Mouse (Mus musculus) neural tube, embryonic 11.5 days (tissue): Measurements from ENCODE around the gene Leap2. TPM values are rescaled to one million over a fixed set of nuclear protein-coding genes. Genes with fewer than 3 reads are reported as not detected.

Source experiments
- microRNA-seq: library from miRNA; unstranded; fragments of <30 nt; microRNA quantifications from one replicate; pipeline ENCODE4, GENCODE M21; 2016
- polyA plus RNA-seq: library from polyadenylated mRNA; unstranded; fragments of >200 nt; fragmentation: Nextera tagmentation; extraction: Ambion mirVana; gene quantifications from 2 replicates; pipeline ENCODE4 v1.2.1, GENCODE M21; 2014

Gene Leap2
- polyA plus RNA-seq, 1 experiment from 2014 or later: not detected

Small RNA genes within 50 kb of the gene (microRNA-seq; reads per million reads assigned to microRNA genes)
- gene Mir6920: not detected

Other genes with a start within 250 kb of the Leap2 start
- 109 and 115 TPM in 2 replicates for gene Hspa4, start 122.7 kb downstream of the Leap2 start, polyA plus RNA-seq
- 24.8 and 28.5 TPM in 2 replicates for gene Zcchc10, start 98.5 kb downstream of the Leap2 start, polyA plus RNA-seq
- 39.7 and 47.8 TPM in 2 replicates for gene Aff4, start 72.3 kb downstream of the Leap2 start, polyA plus RNA-seq
- 559 and 570 TPM in 2 replicates for gene Uqcrq, start 7.7 kb upstream of the Leap2 start, polyA plus RNA-seq
- gene Gdf9, start 7.9 kb upstream of the Leap2 start, polyA plus RNA-seq: 2.6 and 2.7 TPM in 2 replicates
- gene Gm10447, start 33.9 kb upstream of the Leap2 start, polyA plus RNA-seq: not detected in 2 replicates
- 1.5 and 3.1 TPM in 2 replicates for gene Shroom1, start 34.0 kb upstream of the Leap2 start, polyA plus RNA-seq
- not detected in 2 replicates for gene Gm9837, start 47.3 kb upstream of the Leap2 start, polyA plus RNA-seq
- not detected in 2 replicates for gene Gm9945, start 57.0 kb upstream of the Leap2 start, polyA plus RNA-seq
- 0.12 and 0.17 TPM in 2 replicates for gene Sowaha, start 57.1 kb upstream of the Leap2 start, polyA plus RNA-seq
- gene Sept8, start 96.1 kb upstream of the Leap2 start, polyA plus RNA-seq: 21.5 and 21.8 TPM in 2 replicates
- gene Kif3a, start 144.2 kb upstream of the Leap2 start, polyA plus RNA-seq: 95.4 and 108 TPM in 2 replicates
- gene Il4, start 195.5 kb upstream of the Leap2 start, polyA plus RNA-seq: 2.5 and 4.0 TPM in 2 replicates
- gene Il13, start 211.5 kb upstream of the Leap2 start, polyA plus RNA-seq: not detected in 2 replicates